Mouse (Mus musculus) frontal cortex, adult (tissue): Measurements from ENCODE around the gene Rexo1.
"Not testable (repeated sequence)": the region's sequence is repeated elsewhere in the genome, so short reads cannot be mapped to it uniquely, and the experiment has no call there.

Source experiments
- ATAC-seq: cut with Nextera tagmentation; 2 replicates; pipeline ENCODE4 v1.9.2; 2017; ENCODE audit warnings: mild to moderate bottlenecking, moderate library complexity, mixed read lengths; ENCODE audit not compliant: low TSS enrichment

The Rexo1 gene

GRCm38 (mm10) chr10:80561116-80561944, at the start of gene Rexo1:
TSS of gene Rexo1 (minus strand) at chr10:80561560.
- peak; percentile 74 for ATAC-seq

GRCm38 (mm10) chr10:80611024-80611423, 49.7 kb upstream of the Rexo1 start:
- no peak for ATAC-seq

DNA sequence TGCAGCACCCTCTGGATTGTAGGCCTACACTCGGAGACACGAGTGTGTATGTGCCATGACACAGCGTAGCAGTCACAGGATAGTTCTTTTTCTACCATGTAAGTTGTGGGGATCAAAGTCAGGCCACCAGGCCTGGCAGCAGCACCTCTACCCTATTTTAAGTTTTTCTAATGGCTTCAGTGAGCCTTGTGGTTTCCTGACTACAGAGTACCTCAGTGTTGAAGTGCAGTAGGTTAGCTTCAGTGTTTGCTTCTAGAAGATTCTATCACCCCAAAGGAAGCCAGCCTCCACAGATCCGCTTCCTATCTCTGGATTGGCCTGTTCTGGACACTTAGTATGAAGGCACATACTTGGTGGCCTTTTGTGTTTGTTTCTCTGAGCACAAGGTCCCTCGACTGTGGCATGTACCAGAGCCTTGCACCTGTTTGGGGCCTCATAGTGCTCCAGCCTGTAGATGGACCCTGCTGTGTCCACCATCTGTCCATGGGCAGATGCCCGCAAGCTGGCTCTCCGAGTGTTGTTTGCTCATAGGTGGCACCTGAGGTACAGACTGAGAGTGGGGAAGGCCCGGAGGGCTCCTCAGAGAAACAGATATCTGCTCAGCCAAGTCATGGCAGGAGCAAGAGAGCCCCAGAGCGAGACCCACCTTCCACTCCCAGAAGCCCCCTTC, 48.9 kb upstream of the Rexo1 start:
- no peak for ATAC-seq

DNA sequence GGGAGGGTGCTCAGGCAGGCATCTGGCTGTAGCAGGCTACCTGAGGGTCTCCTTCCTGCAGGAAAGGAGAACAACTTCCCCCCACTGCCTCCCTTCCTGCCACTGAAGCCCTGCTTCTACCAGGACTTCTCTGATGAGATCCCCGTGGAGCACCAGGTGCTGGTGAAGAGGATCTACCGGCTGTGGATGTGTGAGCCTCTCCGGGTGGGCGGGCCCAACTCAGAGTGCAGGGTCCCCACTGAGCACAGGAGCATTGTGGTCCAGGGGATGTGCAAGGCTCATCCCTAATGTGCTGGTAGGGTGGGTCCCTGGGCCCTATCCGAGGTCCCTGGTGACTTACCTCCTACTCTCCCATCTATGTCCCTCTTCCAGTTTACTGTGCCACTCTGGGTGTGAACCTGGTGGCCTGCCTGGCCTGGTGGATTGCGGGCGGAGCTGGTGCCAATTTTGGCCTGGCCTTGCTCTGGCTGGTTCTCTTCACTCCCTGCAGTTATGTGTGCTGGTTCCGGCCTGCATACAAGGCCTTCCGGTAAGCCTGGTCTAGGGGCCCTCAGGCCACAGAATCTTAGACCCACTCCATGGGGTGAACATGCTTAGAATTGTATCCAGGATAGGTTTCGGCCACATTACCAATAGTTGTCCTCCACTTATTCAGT, 48.0 kb upstream of the Rexo1 start:
- no peak for ATAC-seq

DNA sequence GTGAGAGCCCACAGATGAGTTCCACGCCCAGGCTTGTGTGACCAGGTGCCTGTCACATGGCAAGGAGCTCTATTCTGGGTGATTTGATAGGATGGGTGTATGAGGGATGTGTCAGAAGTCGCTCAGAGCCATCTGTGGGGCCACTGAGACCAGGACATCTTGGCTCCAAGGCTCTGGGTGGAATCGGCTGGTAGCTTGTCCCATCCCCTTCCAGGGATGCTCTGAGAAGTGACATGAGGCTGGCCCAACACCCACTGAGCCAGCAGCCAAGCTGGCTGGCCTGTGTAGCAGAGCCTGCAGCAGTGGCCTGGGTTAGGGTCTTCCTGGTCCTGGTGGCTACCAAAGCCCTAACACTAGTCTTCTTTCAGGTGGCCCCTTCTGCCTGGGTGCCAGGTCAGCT, 47.1 kb upstream of the Rexo1 start:
- ATAC-seq: no peak

GRCm38 (mm10) chr10:80606737-80607350, 45.5 kb upstream of the Rexo1 start:
- no peak for ATAC-seq

DNA sequence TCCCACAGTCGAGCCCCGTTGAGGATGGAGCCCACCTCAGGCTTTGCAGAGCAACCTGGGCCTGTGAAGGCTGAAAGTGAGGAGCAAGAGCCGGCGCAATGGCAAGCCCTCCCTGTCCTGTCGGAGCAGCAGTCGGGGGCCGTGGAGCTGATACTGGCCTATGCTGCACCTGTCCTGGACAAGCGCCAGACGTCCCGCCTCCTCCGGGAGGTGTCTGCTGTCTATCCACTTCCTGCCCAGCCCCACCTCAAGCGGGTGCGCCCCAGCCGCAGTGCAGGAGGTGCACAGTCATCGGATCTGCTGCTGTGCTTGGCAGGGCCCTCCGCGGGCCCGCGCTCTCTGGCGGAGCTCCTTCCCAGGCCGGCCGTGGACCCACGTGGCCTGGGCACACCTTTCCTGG, 44.9 kb upstream of the Rexo1 start:
- no peak for ATAC-seq

DNA sequence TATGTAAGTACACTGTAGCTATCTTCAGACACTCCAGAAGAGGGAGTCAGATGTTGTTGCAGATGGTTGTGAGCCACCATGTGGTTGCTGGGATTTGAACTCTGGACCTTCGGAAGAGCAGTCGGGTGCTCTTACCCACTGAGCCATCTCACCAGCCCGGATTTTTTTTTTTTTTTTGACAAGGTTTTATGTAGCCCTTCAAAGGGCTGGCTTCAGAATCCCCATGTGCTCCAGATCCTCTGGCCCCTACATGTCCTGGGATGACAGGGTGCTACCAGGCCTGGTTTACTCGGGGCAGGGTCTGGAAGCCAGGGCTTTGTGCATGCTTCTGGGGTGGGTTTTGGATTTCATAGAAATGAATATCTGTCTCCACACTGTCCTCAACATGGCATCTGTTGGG, 44.4 kb upstream of the Rexo1 start, which contains the start of gene Gm49322:
Gene Gm49322 (plus strand): TSS at position 301 of the 400 bp plus-strand sequence.
- not testable (repeated sequence) for ATAC-seq

- no peak for ATAC-seq
These were observed 43.6 kb upstream of the Rexo1 start for GRCm38 (mm10) chr10:80604988-80605387.

GRCm38 (mm10) chr10:80604001-80604509, 42.7 kb upstream of the Rexo1 start:
- ATAC-seq: no peak

DNA sequence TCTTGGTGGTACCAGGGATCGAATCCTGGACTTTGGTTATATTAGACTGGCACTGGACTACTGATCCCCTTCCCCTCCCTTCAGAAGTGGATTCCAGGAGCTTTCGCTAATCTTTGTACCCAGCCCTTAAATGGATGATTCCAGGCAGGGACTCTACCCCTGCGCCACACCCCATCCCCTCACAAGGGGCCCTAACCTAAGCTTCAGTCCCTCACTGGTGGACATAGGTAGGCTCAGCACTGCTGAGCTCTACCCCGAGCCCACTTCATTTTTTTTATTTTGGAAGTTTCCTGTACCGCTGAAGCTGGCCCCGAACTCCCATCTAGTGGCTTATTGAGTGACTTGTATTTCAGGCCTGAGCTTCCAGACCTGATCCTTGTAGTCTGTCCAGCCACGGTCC, 42.0 kb upstream of the Rexo1 start:
- ATAC-seq: no peak

DNA sequence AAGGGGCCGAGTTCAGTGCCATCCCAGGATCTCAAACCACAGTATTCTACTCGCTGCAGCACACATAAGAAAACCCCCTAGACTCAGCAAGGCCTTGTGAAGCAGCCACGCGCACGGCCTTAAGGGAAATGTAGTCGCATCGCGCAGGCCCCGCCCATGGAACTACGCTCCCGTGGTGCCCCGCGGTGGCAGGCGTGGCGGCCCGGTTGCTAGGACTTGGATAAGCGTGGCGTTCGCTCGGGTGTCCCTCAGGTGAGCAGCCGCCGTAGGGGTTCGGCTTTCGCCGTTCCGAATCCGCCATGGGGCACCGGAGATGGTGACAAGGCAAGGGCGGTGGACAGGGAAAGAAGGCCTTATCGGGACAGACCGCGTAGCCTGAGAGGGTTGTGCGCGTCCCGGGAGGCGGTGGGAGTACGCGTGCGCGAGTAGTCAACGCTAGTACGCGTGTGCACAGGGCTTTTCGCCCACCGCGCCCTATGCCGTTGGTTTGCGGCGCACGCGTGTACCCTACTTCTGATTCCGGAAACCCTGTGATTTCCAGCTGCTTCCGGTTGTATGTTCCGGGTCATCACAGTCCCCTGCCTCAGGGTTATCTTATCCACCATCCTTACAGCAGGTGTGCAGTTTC, 41.5 kb upstream of the Rexo1 start, which contains the start of the genes Scamp4 and Adat3:
Gene Scamp4 (plus strand): TSS at position 175 of the 628 bp plus-strand sequence.
Gene Adat3 (plus strand): TSS at position 183 of the 628 bp plus-strand sequence.
- peak; percentile 93 for ATAC-seq

GRCm38 (mm10) chr10:80596318-80596717, 35.0 kb upstream of the Rexo1 start:
- ATAC-seq: no peak

DNA sequence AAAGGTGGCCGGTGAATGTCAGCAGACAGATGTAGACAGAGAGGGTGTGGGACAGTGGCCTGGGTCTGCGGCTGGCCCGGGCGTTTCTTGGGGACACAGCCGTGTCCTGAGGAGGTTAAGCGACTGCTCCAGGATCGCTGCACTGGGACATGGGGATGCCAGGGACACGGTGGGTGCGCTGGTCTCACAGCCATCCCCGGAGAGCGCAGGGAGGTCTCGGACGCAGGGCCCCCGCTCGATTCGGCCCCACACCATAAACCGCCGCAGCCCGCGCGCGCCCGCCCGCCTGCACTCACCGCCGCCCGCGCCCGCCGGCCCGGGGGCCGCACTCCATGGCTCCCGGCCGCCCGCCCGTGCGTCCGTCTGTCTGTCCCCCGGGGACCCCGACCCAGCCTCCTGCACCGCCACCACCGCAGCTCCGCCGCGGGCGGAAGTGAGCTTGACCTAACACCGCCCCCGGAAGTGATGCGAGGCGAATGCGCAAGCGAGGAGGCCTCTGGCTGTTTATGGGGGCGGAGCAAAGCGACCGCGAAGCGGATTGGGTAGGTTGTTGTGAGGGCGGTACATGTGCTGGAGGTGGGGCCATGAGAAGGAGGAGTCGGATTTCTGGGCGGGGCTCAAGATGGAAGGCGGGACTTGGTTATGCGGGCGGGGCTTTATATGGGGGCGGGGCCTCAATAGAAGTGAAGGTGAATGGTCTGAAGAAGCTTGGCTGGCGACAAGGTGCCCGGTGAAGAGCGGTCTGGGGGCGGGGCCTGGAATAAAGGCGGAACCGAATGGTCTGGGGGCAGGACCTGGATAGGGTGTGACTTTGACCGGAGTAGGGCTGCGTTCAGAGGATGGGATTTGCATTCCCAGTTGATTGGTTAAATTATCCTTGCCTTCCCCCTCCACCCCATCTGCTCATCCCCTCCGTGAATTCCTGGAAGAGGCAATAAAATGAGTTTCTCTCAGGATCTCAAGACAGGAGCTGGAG, 28.8 kb upstream of the Rexo1 start, which contains the start of gene Abhd17a:
Gene Abhd17a (minus strand): TSS at position 463 of the 976 bp plus-strand sequence.
- peak; percentile 92 for ATAC-seq

- ATAC-seq: peak; percentile 5; the same call in 1 of the 2 replicates
These were observed 27.9 kb upstream of the Rexo1 start for GRCm38 (mm10) chr10:80589127-80589878.

DNA sequence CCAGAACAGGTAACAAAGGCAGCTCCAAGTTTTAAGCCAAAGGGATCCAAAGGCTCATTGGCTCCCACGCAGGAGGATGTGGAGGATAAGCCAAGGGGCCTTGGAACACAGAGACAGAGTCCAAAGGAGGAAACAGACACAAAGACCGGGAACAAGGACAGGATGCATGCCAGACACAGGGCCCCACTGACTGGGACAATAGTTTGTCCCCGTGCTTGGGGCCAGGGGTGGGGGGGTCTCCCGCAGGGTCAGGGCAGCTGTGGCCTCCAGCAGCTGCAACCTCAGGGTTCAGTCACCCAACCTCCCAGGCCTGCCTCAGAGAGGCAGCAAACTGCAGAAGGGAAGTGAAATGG, 25.9 kb upstream of the Rexo1 start:
- no peak for ATAC-seq

GRCm38 (mm10) chr10:80586407-80587304, 25.3 kb upstream of the Rexo1 start:
- ATAC-seq: no peak

DNA sequence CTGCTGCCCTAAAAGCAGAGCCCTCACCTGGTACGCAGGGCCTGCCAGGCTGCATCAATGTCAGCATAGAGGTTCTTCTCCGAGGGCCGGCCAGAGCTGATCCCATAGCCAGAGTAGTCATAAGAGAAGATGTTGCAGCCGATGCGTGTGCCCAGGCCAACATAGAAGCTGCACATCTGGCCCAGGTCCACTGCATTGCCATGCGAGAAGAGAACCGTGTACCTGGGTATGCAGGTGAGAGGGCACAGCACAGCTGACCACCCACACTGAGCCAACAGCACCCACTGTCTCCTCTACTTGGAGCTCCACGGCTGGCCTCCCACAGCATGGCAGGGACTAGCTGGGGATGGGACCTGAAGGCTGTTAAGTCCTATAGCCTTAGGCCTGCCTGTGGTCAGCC, 24.2 kb upstream of the Rexo1 start:
- ATAC-seq: no peak
